Mouse (Mus musculus) adrenal gland, adult 8-10 months (tissue): ENCODE results near the gene Dbil5. TPM values are rescaled to one million over a fixed set of nuclear protein-coding genes. Genes with fewer than 3 reads are reported as not detected.
"Not testable (repeated sequence)": the region's sequence is repeated elsewhere in the genome, so short reads cannot be mapped to it uniquely, and the experiment has no call there.

Experiments
- DNase-seq: peaks from one replicate; pipeline ENCODE4 v3.0.0; 2022
- total RNA-seq, 4 experiments: library from RNA; stranded (reverse); gene quantifications; 2 replicates each; pipeline ENCODE4 v1.2.4; 2022

Dbil5 gene
- total RNA-seq = under 1 TPM in 1 of 4 experiments, not detected in 3; 0.46 TPM

DNA sequence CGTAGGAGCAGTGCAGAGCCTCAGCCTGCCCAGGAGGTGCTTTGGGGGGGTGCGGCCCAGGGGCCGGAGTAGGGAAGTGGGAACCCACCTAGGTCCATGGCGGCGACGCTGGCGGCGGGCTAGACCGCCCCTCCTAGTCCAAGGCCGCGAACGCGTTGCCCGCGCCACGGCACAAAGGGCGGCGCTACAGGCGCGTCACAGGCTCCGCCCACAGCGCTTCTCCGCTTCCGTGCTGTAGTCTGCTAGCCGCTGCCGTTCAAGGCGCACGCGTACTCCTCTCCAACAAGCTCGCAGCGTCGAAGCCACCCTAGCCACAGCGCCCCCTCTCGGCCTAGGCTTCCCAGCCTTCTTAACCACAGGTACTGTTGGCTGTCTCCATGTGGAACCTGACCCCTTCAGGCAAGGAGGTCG is at the start of gene Dbil5, which contains the start of gene Gemin4:
Gene Dbil5, plus strand, starts transcription at position 219 of the 411 bp plus-strand sequence.
Gene Gemin4, minus strand, starts transcription at position 275 of the 411 bp plus-strand sequence.
- peak; percentile 94 for DNase-seq

DNA sequence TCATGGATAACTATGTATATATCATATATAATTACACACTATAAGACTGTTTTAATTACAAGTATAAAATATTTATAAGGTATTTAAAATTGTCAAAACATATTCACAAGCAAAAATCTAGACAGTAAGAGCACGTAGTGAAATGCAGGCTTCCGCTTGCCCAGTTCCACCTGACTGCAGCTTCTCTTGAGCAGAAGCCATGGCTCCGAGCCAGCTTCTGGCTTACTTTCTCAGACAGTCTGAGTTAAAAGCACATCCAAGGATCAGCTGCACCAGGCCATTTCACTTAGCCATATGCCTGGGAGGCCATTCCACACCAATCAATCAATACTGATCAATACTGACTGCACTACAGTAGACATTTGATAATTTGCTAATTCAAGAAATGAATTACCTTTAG is 48.4 kb upstream of the Dbil5 start:
- DNase-seq = no peak

DNA sequence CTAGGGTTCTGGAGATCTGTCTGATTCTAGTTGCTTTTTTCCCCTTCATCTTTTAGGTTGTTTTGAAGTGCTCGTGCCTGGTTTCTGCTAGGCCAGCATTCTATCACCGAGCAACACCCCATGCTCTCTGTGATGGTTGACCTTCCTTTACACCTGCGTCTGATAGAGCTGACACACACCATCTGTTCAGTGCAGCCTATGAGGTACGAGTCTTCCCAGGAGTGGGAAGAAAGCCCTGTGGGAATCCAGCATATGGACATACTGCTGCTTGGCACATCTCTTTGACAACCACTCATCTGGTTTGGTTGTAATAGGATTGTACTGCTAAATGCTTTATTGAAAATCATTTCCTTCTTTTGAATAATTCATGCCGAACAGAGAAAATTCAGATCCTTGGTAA is 47.2 kb upstream of the Dbil5 start:
- DNase-seq = no peak

DNA sequence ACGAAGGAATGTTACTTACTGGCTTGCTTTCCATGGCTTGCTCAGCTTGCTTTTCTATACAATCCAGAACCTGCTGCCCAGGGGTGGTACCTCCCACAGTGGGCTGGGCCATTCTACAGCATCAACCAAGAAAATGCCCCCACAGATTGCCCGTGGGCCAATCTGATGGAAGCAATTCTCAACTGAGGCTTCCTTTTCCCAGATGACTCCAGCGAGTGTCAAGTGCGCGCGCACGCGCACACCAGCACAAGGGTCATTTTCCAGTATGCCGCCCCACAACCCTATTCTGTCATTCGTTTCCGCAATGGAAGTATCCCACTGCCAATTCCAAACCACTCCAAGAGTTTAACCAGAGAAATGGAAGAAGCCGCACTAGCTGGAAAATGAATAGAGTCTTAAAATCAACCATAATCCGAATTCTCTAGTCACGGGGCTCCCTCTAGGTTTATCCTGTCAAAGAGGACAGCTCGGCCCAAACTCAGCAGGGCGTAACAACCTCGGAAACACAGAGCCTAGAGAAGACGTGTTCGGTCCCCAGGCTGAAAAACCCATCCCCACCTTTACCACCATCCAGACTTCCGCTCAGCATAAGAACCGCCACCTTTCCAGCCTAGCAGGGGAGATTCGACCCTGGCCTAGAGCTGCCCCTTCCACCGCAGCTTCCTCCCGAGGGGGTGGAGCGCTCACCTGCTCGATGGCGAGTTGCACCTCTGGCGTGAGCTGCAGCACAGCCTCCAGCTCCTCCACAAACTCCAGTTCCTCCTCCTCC is 38.5 kb upstream of the Dbil5 start:
- DNase-seq = peak; percentile 10

DNA sequence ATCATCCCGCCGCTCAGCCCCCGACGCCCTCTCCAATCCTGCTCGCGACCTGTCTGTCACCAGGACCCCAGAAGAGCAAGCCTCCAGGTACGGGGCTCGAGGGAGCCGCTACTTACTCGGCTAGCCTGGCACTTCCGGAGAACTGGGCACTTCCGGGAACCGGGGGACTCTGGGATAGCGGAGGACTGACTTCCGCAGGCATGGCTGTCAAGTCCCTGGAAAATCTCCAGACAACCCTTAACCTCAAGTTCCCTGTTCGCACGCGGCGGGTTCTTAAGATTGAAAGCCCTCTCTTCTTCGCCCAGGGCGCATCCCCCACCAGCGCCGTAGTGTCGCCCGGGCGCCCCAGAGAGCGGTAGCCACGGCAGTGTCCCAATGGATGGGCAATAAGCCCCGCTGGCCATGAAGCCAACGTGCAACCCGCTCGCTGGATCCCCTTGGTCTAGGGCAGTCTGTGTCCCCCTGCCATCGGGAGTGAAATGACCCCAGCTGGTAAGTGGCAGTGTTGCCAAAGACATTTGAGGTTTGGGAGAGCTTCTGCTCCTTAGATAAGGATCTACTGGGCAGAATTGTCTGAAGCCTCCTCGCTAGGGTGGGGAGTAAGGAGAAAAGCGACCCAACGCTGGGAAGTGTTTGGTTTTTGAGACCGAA is 37.8 kb upstream of the Dbil5 start, which contains the start of the genes Vps53 and Fam57a:
Gene Vps53, minus strand, starts transcription at position 153 of the 651 bp plus-strand sequence.
Gene Fam57a, plus strand, starts transcription at position 177 of the 651 bp plus-strand sequence.
- DNase-seq = peak; percentile 81

DNA sequence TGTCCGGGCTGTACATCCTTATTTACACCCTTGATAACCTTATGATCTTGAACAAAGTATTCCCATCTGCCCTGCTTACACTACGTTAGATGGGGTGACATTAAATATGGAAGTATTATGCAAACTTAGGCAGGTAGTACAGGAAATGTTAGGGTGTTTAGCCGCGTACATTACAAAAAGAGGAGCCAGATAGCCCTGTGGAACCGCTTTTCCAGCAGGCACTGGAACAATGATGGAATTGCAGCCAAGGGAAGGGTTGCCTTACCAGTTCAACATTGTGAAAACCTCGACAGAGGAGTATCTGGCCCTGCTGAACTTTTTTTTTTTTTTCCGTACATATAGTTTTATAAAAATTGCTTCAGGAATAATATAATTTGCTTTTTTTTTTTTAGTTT is 37.3 kb upstream of the Dbil5 start:
- no peak for DNase-seq

DNA sequence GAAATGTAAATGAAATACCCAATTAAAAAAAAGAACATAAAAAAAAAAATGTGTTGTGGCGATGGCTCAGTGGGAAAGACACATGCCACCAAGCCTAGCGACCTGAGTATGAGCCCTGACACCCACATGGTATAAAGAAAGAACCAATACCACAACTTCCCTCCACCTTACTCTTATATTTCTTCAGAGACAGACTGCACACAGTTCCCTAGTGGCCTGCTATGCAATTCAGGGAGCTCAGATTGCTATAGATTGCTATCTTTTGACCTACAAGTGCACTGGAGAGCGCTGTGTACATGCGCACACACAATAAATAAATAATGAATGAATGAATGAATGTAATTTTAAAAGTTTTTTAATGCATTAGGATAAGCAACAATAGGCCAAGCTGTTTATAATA is 33.7 kb upstream of the Dbil5 start:
- no peak for DNase-seq

DNA sequence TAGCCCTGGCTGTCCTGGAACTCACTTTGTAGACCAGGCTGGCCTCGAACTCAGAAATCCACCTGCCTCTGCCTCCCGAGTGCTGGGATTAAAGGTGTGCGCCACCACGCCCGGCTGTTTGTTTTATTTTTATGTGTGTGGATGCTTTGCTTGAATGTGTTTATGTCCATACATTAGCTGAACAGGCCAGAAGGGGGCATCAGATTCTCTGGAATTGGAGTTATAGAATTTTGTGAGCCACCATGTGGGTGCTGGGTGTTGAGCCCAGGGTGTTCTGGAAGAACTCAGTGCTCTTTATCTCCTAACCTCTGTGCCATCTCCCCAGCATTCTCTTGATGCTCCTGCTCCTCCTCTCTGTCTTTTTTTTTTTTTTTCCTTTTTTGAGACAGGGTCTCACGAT is 30.5 kb upstream of the Dbil5 start:
- no peak for DNase-seq

DNA sequence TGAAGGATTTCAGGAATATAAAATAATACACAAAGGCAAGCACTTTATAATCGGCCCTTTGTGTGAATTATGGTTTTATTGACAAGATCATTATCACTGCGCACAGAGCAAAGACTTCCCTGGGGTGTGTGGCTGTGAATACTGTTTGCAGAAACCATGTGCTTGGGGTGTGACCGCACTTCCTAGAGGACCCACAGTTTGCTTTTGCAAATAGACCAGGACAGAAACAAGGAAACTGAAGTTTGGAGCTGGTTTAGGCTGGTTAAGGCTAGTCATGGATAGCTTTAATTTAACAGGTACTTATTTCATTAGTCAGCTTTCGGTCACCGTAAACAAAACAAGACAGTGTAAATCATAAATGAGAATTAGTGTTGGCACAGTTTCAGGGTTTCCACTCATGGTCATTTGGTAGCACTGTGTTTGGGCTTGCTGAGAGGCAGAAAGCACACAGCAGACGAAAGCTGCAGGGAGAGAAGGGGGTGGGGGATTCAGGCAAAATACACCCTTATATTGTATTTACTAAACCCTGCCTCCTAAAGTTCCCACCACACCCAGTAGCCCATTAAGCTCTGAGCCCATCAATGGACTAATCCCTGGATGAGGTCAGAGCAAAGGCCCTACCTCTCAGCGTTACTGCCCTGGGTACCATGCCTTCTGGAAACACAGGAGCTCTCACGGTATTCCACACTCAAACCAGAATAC is 21.0 kb upstream of the Dbil5 start:
- no peak for DNase-seq

DNA sequence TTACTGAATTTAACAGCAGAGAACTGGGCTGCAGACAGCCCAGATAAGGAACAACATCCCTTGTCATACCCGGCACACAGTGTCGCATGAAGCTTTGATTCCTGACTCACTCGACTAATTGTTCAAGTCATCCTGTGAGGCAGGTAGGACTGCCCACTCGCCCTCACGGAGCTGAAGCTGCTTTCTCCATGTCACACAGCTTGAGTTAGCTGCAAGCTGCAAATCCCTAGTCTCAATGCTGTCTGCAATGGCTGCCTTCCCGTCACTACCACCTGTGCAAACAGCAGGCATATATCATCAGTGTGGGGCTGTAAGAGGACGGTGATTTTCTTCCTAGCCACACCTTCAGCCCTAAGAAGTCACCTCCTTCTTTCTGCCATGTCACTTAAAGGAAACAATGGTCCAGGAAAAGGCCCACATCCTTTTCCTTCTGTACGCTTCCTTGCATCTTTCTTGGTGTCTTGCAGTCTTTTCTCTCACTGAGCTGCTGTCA is 20.4 kb upstream of the Dbil5 start:
- no peak for DNase-seq

DNA sequence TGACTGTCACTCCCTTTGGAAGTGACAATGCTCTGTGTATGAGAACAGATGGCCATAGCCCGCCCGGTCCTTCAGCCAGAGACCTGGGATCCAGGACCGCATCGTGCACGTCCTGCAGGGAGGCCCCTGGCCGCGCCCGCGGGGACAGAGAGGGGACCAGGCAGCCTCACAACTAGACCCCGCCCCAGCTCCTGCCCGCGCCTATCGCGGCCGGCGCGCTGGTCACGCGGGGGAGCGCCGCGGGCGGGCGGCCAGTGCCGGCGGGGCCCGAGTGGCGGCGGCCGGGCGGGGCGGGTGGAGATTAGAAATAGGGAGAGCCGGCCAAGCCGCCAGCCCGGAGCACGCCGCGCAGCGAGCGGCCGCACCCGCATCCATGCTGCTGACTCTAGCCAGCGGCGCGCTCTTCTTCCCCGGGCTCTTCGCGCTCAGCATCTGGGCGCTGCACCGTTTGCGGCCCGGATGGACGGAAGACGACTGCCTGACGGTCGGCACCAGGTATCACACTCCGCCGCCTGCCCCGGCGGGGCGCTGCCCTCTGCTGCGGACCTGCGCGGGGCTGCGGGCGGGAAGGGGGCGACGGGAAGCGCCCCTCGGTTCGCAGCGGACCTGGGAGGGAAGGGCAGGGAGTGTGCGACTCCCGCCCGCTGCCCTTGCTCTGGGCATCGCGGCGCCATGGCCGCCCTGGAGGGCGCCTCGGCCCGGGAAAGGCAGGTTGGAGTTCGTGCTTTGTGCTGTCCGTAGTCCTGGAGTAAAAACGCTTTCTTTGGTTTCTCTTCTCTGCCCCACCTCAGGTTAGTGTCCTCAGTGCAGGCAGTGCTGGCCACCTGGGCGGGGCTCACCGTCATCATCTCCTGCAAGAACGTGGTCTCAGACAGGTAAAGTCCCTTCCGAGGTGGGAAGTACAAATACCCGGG is 15.4 kb upstream of the Dbil5 start:
- DNase-seq = peak; percentile 73

DNA sequence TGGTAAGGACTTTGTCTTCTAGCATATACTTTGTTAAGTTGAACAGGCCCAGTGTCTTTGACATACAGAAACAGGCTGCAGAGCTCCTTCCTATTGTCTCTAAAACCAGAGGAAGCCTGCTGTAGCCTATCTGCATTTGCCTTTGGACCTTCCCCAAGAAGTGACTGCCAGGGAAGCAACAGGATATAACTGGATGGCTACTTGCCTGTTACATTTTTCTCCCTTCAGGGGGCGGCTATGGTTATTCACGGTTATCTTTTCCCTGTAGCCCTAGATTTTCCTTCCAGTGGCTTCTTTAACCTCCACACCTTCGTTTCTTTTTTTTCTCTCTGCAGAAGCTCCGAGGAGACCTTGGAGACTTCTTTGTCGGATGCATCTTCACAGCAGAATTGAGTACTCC is 10.6 kb upstream of the Dbil5 start:
- DNase-seq = no peak

DNA sequence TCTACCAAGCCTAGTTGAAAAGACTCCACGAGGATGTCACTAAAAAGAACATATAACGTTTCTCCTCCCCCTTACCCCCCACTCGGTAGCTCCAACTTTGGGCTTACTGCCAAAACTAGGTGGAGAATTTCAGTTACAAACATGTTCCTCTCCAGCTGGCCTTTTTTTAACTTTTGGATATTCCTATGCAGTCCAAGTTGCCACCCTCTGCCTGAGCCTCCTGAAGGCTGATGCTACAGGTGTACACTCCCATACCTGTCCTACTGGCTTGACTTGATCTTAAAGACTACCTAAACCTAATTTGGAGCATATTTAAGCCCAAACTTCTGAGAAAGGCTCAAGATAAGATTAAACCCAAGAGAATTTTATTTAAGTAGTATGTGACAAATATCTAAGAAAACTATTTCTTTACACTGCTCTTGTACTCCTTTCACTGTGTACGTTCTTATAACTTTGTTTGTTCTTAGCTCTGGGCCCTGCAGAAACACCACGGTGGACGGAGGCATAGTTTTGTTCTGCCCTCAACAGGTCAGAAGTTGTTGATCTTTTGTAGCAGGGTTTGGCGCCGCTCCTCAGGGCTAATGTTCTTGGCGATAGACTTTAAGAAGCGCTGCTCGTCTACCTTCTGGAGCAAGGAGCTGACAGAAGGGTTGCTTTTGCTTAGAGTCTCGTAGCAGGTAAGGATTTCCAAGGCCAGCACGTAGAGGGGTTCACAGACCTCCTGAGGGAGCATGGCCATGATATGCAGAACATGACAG is 7.0 kb upstream of the Dbil5 start:
- no peak for DNase-seq

DNA sequence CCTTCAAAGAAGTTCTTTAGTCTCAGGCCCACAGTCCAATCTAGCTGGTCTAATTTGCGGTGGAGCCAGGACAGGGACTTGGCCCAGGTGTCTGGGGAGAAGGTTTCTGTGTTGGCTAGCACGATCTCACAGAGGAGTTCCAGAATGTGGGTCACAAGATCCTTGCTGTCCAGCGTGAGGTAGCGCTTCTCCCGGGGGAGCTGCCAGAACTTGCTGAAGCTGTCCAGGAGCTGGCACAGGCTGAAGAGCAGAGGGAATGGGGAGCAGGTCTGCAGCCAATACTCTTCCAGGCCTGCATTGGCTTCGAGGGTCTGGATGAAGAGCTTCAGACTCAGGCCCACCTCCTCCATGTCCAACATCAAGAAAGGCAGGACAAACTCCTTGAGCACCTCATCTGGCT is 5.8 kb upstream of the Dbil5 start:
- DNase-seq = not testable (repeated sequence)

DNA sequence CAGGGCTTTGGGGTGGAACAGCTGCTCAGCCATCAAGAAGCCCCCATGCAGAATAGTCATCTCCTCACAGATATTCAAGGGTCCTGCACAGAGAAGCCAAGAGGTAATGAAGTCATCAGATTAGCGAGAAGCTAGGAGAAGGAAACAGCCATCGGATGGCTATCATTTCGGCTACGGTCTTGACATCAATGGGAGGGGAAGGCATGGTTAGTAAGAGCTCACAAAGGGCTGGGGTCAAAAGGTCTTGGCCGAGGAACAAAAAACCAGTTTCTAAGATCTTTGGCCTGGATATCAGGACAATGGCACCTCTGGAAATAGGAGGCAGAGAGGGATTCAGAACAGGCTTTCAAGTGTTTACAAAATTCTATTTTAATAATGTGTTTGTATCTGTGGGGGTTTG is 3.6 kb upstream of the Dbil5 start:
- no peak for DNase-seq

DNA sequence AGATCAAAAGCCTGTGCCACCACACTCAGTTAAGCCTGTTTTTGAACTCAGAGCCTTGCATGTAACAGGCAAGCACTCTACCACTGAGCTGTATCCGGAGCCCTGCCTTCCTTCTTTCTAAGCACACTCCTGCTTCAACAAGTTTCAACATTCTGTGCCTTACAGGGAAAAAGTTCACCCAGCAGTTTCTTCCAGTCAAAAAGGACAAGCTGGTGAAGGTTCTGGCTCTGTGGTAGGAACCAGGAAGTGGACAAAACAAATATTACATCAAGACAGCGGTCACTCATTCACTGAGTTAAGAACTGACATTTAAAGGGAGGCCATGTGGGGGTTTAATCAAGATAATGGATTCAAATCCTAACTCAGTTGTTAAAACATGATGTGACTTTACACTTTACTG is 2.4 kb upstream of the Dbil5 start:
- no peak for DNase-seq

DNA sequence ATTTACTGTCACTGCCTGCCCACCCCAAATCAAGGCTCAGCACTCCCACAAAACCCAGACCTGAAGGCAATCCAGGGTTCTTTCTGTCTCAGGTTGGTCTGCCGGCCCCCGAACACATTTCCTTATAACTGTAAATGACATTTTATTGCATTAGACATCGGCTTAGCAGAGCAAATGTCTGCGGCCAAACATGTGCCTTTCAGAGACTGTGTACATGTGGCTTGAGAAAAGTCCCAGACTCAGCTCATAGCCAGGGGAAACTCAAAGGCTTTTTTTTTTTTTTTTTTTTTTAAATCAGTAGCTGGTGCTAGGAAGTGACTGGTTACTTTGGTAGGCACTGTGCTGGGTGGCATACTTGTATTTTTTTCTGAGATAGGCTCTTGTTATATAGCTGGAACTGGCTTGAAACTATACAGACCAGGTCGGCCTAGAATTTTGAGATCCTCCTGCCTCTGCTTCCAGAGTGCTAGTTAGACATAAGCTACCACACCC is 1.3 kb upstream of the Dbil5 start:
- DNase-seq = no peak

DNA sequence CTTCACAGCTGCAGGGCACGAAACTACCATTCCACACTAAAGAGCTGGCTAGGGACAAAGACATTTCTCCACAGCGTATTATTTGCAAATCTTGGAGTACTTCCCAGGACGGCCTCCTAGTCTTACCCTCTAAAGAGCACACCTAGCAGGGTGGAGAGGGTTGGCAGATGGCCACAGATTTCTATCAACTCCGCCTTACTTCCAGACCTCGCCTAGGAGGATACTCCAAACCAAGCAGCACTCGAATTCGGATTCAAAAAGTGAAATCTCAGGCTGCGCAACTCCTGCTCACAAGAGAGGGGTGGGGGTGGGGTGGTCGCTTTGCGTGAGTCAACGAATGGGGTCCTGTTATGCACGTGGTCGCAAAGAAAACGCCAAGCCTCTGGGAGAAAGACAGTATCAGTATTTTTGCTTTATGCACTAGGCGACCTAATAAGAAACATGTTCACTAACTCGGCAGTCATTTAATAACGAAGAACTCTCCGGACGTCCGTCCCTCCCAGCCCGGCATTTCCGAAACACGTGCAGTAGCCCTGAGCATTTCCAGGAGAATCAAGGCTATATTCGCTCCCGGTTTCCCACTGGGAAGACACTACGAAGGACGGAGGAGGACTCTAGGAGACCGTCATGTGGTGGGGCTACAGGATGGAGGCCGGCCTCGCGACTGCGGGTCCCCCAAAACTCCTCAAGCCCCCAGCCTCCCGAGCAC is 573 bp upstream of the Dbil5 start:
- peak; percentile 21 for DNase-seq

DNA sequence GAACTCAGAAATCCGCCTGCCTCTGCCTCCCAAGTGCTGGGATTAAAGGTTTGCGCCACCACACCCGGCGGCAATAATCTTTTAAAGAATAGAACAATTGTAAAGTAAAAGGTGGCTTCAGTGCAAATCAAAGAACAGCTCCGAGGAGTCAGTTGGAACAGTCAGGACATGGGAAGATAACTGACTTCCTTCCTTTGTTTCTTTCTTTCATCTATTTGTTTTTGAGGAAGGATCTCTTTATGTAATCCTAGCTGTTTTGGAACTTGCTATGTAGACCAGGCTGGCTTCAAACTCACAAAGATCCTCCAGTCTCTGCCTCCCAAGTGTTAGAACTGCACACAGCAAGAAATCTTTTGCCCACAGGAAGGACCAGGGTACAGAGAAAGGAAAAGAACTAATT is 7.2 kb downstream of the Dbil5 start:
- DNase-seq = no peak

DNA sequence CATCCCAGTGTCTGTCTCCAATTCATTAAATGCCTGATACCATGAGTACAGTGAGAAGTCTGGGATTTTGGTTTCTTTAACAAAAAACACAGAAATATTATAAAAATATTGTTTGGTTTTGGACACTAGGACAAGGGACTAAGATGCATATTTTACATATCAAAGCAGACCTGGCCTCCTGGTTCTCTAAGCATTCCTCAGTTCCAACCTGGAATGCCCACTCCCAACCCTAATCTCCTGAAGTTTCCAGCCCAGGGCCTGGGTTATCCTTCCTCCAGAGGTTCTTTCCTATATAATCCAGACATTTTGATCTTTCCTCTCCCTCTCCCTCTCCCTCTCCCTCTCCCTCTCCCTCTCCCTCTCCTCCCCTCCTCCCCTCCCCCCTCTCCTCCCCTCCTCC is 7.6 kb downstream of the Dbil5 start:
- no peak for DNase-seq
